Mouse (Mus musculus) right cerebral cortex, postnatal 36 days (tissue): Measurements from ENCODE around the gene Ggta1.
"Not testable (repeated sequence)": the region's sequence is repeated elsewhere in the genome, so short reads cannot be mapped to it uniquely, and the experiment has no call there.

Experiments
- DNase-seq, 2 experiments: peaks; one replicate each; pipeline ENCODE4 v3.0.0; 2022; ENCODE audit warnings: low spot score in 2 of 2, mixed read lengths in 1 of 2

Gene Ggta1

DNA sequence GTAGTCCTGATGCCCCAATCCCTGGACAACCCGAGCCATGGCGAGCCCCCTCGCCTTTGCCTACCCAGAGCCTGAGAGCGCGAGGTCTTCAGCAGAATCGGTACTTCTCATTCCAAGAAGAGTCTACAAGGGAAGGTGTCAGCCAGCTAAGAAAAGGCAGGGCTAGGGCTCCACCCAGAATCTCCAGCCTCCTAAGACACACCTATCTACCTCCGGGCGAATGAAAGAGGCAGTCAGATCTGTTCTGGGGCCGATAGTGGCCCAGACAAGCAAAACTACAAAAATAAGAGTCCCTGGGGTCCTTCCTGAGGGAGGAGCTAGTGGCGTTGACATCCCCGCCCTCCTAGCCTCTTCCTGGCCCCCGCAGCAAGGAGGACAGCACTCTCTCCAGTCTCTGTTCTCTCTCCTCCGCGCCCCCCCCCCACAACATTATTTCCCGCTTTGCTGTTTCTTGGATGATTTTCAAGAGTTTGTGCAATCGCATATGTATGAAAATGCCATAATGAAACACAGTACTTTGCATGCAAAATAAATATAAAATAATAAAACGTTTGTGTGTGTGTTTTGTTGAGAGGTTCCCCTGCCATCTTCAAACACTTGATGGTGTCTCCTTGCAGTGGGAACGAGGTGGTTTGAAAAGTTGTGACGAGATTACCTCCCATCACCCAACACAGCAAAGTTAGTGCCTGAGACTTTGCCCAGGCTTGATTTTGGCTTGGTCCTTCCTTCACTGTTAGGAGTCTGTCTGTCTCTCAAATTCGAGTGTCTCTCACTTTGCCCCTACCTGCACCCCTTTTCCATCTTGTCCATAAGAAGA, 1.7 kb downstream of the Ggta1 start:
- no peak for DNase-seq

DNA sequence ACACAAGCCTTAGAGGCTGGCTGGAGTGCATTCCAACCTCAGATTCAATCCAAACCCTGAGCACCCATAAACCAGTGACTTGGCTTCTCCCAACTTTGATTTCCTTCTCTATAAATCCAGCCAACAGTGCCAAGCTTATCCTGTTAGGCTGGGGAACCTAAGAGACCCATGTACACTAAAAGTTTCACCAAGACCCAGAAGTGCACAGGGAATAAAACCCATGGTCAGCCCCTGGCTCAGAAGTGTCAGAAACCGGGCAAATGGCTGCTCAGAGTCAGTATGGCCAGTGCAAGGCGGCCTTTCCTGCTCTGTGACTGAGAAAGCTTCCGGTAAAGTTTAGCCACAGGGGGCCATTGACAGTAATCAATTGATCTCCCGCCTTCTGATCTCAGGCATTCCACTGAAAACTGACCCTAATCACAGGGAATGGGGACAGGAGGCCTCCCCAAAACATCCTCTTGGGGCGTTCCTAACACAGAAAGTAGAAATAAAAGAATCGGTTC, 2.6 kb downstream of the Ggta1 start:
- no peak for DNase-seq

DNA sequence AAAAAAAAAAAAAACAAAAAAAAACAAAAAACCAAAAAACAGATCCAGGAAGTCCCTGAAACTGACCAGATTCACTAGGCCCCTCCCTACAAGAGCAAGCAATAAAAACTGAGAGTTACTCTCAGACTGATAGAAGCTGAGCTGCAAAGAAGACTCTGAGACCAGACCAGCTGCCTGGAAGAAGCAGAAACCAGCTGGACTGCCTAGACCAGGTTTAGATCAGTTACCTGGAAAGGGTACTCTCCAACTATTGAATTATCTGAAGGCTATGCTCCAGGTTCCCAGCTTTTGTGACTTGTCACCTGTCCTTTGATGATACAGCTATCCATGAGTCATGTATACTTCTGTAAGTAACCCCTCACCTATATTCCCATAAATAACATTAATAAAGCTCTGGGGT, 3.7 kb downstream of the Ggta1 start:
- DNase-seq = no peak

DNA sequence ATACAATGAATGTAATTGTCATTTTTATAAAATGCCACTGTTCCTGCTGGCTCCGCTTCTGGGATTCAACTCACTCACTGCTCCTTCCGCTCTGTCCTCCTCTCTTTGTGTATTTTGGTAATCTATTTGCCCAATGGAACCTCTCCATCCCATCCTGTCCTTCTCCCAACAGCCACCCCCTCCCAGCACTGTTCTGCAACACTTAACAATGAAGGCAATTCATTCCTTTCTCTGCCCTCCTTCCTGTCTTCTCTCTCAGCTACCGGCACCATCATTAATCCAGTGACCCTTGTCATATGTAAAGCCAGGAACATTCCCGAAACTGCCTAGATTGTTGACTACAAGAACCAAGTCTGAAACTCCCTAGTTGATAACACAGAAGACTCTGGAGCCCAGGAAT, 4.6 kb downstream of the Ggta1 start:
- no peak for DNase-seq

DNA sequence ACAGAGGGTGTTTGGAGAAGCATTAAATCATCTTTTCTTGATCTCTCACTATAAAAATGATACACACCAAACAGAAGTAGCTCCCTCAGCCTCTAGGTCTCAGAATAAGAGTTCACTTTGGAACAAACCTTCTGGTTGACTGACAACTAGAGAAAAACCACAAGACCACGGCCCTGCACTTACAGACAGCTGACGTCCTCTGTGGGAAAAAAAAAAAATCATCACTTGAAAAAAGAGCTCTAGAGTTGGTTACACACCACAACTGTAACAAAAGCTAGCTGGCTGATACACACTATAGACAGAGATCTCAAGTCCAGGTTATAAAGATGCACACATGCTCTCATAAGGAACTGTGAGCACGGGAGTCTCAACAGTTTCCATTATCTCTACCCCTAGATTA, 9.3 kb downstream of the Ggta1 start:
- no peak for DNase-seq

DNA sequence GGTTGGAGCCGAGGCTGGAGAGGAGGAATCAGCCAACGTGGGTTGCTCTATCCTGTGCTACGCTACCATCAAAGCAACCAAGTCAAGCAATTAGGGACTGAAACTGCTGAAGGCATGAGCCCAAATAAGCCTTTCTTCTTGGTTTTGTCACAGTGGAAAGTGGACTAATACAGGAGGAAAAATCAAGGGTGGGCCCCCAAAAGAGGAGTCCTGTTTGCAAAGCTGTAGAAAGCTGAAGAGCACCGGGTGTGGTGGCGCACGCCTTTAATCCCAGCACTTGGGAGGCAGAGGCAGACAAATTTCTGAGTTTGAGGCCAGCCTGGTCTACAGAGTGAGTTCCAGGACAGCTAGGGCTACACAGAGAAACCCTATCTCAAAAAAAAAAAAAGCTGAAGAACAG, 10.3 kb downstream of the Ggta1 start:
- DNase-seq = not testable (repeated sequence)

DNA sequence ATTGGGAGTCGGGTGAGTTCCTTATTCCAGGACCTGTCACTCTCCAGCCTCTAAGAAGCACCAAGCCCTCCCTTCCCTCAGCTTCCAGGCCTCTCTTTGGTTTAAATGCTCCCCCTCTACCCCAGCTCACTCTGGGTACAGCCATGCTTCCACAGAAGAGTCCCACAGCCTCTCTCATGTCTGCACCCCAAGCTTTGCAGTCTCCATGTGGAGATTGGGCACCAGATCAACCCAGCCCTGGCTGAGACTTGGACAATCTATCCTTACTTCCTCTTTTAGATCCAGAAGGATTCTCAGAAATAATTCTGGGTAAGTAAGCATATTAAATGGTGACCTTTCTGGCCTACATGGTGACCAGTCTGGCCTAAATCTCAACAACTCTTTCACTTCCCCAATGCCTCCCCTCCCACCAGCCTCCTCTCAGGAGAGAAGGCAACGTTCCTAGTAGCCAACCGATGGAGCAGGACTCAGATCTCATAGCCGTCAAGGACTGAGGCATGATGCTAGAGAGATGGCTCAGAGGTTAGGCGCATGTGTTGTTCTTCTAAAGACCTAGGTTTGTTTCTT, 11.5 kb downstream of the Ggta1 start:
- DNase-seq = no peak

DNA sequence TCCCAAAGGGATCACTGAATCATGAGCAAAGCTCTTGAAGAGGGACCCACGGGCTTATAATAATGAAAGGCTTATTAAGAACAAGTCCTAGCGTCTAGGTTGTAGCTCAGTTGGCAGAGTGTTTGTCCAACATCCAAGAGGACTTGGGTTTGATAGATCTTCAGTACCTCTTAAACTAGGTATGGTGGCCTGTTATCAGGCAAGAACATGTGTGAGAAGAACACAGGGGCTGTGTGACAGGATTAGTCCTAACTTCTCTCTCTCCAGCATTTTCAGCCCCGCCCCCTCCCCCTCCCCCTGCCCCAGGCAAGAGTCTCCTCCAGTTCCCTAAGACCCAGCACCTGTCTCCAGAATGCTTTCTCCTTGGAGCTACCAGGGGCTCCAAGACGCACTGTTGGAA, 12.2 kb downstream of the Ggta1 start:
- DNase-seq = no peak

DNA sequence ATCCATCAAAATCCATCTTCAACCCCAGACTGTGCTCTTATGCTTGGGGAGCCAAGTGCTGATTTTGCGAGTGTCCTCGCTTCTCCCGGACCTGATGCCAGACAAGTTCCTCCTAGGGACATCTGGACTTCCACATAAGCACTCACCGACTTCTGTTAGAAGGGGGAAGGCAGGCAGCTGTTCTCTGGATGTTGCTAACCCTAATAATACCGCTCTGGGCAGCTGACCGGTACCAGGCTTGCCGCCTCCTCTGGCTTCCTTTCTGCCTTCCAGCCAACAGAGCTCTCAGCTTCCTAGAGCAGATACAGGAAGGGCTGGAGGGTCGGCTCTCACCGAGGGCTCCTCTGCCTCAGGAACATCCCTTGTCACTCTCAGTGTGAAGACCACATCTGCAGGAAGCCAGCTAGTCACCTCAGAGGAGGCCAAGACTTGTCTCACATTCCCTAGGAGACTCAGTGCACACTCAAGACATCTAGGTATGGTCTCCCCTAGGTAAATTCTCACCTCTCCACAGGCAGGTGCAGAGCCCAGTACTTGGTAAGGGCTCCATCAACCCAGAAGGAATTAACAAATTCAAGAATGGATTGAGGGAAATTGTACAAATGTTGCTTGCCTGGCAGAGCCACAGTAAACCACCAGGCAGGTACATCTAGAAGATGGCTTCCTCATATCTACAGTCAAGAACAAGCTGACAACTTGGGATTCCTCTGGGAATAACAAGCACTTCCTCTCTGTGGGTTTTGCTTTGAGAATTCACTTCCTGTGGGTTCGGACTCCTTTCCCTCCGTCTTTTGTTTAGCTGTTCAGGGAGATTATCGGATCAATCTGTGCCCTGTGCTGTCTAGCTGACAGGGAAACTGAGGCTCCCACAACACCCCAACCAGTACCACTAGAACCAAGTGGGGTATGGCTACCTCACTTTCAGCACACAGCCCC, 13.1 kb downstream of the Ggta1 start:
- no peak for DNase-seq

DNA sequence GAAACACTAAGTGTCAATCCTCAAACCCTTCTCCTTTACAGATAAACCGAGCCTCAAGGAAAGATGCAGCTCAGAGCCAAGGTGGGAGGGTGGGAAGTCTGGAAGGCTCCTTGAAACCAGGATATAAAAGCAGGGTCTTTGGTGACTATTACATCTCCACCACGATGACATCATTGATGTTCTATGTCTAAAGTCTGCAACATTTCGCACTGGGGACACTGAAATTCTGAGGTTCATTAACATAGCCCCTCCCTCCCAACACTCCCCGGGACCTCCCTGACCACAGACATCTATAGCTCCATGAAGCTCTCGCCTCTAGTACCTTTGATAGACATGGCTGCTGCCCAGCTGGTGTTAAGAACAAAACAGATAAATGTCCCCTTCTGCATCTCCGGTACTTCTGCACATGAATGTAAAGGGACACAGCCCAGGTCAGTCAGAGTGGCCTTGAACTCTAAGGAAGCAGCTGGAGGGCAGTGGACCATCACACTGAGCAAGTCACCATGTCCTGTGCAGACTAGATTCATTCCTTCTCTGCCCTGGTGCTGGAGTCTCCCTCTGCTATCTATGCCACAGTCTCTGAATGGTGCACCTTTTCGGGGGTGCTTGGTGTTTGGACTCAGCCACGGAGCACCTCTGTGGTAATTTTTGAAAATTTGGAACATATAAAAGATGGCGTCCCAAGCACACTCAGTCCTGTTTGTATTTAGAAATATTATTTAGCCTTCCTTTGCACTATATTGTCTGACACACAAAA, 13.9 kb downstream of the Ggta1 start:
- DNase-seq = no peak

DNA sequence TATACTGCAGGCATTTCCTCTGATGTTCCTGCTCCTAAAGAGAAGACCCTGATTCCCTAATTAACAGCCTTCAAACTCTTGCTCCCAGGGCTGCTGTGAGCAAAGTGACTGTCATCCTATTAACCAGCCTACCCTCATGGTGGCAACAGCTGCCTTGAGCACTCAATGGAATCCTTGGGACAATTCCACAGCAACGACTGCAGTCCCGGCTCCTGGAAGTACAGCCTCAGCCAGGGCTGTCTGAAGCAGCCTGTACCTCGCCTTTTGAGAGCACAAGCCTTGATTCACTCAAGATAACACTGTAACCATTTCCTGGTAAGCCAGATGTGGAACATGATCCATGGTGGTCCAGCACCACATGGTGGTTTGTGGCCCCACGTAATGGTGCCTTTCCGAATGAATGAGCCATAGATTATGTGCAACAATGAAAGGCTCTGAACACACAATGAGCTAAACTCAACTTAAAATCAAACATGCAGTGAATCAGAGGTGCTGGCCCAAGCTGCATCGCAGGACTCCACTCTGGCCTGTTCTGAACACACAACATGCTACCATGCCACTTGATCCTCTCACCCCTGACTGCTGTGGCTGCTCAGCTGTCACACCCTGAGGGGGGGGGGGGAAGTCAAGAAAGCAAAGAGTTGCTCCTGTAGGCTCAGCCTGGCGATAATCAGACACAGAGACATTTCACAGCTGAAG, 14.7 kb downstream of the Ggta1 start:
- DNase-seq = no peak

DNA sequence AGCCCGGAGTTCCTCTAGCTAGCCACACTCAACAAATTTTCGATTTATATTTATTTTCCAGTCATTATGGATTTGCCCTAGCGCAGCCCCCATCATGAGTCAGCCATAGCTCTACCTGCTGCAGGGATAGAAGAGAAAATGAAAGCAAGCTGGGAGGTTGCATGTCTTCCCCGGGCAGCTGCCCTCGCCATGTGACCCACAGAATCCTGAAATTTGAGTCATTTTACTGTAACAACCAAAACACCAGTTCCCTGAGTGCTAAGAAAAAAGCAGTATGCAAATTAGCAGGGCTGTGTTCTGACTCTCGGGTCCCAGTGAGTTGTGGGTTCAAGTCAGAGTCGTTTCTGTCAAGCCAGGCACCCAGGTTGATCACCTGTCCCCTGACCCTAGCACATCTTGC, 15.6 kb downstream of the Ggta1 start:
- no peak for DNase-seq

DNA sequence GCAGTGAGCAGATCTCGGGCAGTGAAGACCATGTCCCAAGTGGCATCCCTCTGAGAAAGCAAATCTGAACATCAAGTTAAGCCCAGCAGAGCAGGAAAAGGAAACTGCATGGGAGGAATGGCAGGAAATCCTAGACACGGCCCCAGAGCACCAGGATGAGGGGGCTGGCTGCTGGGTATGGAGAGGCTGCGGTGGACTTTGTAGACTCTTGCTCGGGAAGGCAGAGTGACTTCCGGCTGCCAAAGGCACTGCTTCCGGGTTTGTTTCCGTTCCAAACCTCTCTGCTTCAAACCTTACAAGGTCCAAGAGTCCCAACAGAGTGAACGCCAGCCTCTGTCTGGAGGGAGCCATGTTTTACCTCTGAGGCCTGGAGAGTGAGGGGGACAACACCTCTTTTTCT, 16.2 kb downstream of the Ggta1 start:
- no peak for DNase-seq

DNA sequence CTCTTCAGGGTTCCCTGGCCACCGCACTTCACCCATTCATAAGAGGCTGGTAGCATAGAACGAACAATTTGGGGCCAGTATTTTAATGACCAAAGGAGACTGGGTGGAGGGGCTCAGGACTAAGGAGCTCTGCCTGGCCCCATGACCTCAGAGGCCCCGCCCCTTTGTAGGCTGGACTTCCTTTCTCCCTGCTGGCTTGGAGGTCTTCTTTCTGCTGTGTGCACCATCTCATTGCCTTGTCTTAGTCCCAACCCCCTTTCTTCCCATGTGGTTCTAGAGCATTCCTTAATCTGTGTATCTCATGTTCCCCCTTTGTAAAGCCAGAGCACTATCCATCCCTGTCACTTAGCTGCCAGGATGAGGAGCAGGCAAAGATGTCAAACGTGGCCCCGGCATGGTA, 16.7 kb downstream of the Ggta1 start:
- no peak for DNase-seq

DNA sequence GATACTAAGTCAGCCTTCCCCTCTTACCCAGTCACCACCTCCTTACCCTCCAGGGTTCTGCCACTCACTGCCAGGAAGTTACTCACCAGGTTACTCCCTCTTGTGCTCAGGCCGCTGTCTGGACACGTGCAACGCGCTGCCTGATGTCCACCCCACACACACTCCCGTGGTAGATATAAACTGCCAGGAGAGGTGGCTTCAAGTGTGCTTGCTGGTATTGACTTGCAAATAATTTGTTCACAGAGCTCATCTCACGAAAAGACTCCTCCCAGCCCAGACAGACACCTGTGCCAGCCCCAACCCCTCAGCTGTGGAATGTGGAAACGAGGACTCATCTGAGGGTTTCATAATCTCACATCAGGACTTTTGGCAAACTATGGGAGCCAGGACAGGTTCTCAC, 17.4 kb downstream of the Ggta1 start:
- DNase-seq = no peak

DNA sequence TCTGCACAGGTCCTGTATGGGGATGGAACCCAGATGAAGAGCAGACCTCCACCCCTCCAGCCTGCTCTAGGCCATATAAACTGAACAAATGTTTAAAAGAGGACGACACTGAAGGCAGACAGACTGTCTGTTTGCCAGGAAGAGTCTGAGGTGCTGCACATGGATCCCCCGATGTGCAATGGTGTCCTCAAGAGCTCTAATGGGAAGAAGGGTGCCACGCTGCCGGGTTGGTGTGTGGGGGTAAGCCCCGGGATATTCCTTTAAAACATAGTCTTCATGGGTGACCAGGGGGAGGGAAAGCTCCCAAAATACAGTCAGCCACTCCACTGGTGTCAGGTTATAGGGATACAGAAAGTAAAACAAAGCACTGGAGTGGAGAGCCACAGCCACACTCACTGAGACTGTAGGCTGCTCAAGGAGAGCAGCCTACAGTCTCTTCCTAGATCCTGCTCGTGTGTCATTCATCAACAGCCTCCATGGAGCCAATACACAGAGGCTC, 18.2 kb downstream of the Ggta1 start:
- no peak for DNase-seq

DNA sequence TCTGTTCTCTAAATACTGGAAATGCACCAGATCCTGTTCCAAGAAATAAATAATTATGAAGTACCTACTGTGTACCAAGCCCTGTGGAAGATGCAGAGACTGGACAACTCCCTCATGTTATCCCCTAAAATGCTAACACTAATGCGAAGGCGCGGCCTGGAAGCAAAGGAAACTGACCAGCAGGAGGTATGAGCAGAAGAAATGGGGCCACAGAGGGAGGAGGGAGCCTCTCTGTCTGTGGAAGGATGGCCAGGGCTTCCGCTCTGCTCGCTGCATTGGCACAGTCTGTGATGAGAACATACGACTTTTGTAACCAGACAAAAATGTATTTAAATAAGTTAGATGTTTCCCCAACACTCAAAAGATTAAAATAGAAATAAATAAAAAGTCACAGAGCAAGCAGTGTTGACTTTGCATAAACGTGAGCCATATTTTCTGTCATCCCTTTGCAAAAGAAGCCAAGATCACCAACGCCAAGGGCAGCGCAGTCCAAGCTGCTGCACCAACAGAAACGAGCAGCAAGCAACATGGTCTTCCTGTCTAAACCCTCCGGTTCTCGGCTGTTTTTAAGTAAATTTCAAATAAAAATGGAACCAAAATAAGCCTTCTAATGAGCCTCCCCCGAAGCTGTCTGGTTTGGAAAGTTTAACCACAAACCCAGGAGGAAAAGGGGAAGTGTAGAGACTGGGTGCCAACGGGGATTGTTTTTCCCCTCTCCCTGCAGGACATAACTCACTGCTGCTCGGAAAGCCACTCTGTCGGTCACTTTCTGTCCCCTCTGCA, 18.9 kb downstream of the Ggta1 start:
- no peak for DNase-seq

DNA sequence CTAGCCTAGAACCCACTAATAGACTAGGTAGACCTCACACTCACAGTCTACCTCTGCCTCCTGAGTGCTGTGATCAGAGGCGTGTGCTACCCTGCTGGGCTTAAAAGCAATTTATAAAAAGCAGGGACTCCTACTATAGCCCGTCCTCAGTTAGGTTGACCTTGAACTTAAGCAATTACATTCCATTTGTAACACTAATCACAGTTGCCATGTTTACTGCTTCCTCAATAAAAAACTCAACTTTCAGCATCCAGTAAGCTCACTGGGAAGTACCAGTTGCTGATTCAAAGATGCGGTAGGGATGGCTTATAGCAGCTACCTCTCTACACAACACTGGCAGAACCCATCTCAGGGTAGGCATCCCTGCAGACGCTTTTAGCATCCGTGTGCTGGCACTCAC, 19.7 kb downstream of the Ggta1 start:
- DNase-seq = no peak

DNA sequence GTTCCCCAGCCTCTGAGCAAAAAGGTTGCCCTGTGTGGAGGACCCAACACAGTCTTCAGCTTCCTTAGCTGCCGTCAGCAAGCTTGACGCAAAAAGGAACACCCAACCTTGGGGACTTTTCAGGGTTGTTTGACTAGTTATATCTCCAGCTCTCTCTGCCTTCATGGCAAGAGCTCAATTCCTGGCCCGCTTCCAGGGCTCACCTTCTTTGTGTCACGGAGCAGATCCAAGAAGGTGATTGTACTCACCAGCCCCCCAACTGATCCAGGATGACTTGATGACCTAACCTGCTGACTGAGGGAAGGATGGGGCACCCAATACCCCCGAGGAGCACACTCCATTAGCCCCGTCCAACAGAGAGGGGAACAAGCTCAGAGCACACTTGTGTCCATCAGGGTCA, 21.0 kb downstream of the Ggta1 start:
- no peak for DNase-seq

DNA sequence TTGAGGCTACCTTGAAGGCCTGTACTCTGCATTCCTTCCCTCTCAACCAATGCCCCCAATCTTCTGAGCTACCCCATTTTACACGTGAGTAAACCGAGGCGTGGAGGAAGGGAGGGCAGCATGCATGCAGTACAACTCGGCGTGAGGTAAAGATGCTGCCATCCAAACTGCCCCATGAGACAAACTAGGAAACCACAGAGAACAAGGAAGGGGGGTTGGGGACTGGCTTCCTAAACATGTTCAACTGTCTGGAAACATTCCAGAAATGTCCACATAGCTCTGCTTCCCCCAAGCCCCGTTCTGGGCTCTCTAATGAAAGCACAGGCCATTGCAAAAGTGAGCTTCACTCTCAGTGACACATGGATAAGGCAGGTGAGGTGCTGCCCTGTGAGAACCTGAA, 21.6 kb downstream of the Ggta1 start:
- no peak for DNase-seq
